Mouse (Mus musculus) CH12.LX (cell line): ENCODE data around the gene Emc6. TPM values are rescaled to one million over a fixed set of nuclear protein-coding genes. Genes with fewer than 3 reads are reported as not detected.

Experiments
- DNase-seq: peaks from one replicate; pipeline ENCODE4 v3.0.0-alpha.2; 2013; ENCODE audit errors: extremely low read depth
- H3K27ac ChIP-seq: 2 replicates; pipeline ENCODE4 v1.5.1; 2012; ENCODE audit warnings: low read depth, mild to moderate bottlenecking, control low read depth, moderate library complexity; ENCODE audit not compliant: insufficient read depth
- H3K27me3 ChIP-seq: replicated peaks from 2 replicates; pipeline ENCODE3; 2012; ENCODE audit warnings: inconsistent platforms
- H3K36me3 ChIP-seq, 2 experiments: replicated peaks in 1 of 2; 2 replicates each; pipeline versions ENCODE3 to v1.6.1; 2012; ENCODE audit warnings: inconsistent platforms in 1 of 2, low read length in 1 of 2, mild to moderate bottlenecking in 1 of 2, mixed read lengths in 1 of 2, moderate library complexity in 1 of 2; ENCODE audit not compliant: control insufficient read depth in 1 of 2, insufficient read depth in 1 of 2
- H3K4me1 ChIP-seq, 2 experiments: 2 replicates each; pipeline ENCODE4 v1.6.1; 2012; ENCODE audit warnings: inconsistent platforms in 1 of 2, moderate library complexity in 1 of 2; ENCODE audit not compliant: insufficient read depth in 2 of 2, control insufficient read depth in 1 of 2
- H3K4me2 ChIP-seq: 2 replicates; pipeline ENCODE4 v1.6.1; 2012; ENCODE audit warnings: low read depth, mild to moderate bottlenecking, control low read depth; ENCODE audit not compliant: poor library complexity, insufficient read depth, severe bottlenecking
- H3K4me3 ChIP-seq, 3 experiments: fragments of 150-350 bp in 1 of 3; sonication (generic) in 1 of 3; replicated peaks in 1 of 3; 2 replicates each; pipeline versions ENCODE3 to v1.5.1; 2011 to 2012; ENCODE audit warnings: low read depth in 2 of 3, low read length in 2 of 3, mild to moderate bottlenecking in 2 of 3, moderate library complexity in 2 of 3, control low read depth in 1 of 3, improper control_type of control experiment in 1 of 3, inconsistent platforms in 1 of 3, mixed read lengths in 1 of 3; ENCODE audit not compliant: poor library complexity in 1 of 3
- H3K79me2 ChIP-seq: replicated peaks from 2 replicates; pipeline ENCODE4 v1.6.1; 2012; ENCODE audit warnings: mild to moderate bottlenecking, moderate library complexity; ENCODE audit not compliant: control insufficient read depth, poor library complexity, insufficient read depth, severe bottlenecking; ENCODE audit errors: extremely low read depth
- H3K9ac ChIP-seq: 2 replicates; pipeline ENCODE4 v1.6.1; 2012; ENCODE audit warnings: low read depth, mild to moderate bottlenecking, control low read depth, moderate library complexity; ENCODE audit not compliant: insufficient read depth
- H3K9me3 ChIP-seq: replicated peaks from 2 replicates; pipeline ENCODE3; 2012; ENCODE audit warnings: low read length, inconsistent platforms, mixed read lengths
- CHD1 ChIP-seq: IDR thresholded peaks from 2 replicates; pipeline ENCODE4 v1.6.1; 2012; ENCODE audit warnings: low read depth, low read length, improper control_type of control experiment, inconsistent platforms
- ELF1 ChIP-seq: IDR thresholded peaks from 2 replicates; pipeline ENCODE4 v1.6.1; 2014; ENCODE audit warnings: low read depth, mild to moderate bottlenecking, inconsistent platforms, low read length, improper control_type of control experiment
- HCFC1 ChIP-seq: IDR thresholded peaks from 2 replicates; pipeline ENCODE4 v1.6.1; 2012; ENCODE audit warnings: low read depth, mild to moderate bottlenecking, inconsistent platforms, low read length, improper control_type of control experiment
- JUN ChIP-seq: IDR thresholded peaks from 2 replicates; pipeline ENCODE4 v1.6.1; 2011; ENCODE audit warnings: low read depth, mild to moderate bottlenecking, low read length, improper control_type of control experiment, moderate library complexity; ENCODE audit not compliant: insufficient read depth
- JUND ChIP-seq: conservative IDR thresholded peaks from 2 replicates; pipeline ENCODE4 v1.6.1; 2011; ENCODE audit warnings: low read depth, low read length, improper control_type of control experiment
- MAFK ChIP-seq: IDR thresholded peaks from 2 replicates; pipeline ENCODE4 v1.6.1; 2011; ENCODE audit warnings: low read length, improper control_type of control experiment; ENCODE audit not compliant: insufficient replicate concordance
- MAZ ChIP-seq: IDR thresholded peaks from 2 replicates; pipeline ENCODE4 v1.6.1; 2012; ENCODE audit warnings: low read depth, mild to moderate bottlenecking, inconsistent platforms, low read length, improper control_type of control experiment, moderate library complexity
- MXI1 ChIP-seq: IDR thresholded peaks from 2 replicates; pipeline ENCODE4 v1.6.1; 2011; ENCODE audit warnings: mild to moderate bottlenecking, low read depth, low read length, improper control_type of control experiment
- NRF1 ChIP-seq: IDR thresholded peaks from 2 replicates; pipeline ENCODE4 v1.6.1; 2014; ENCODE audit warnings: low read depth, mild to moderate bottlenecking, inconsistent platforms, low read length, improper control_type of control experiment, moderate library complexity
- POLR2AphosphoS2 ChIP-seq: IDR thresholded peaks from 2 replicates; pipeline ENCODE4 v1.6.1; 2011; ENCODE audit warnings: low read depth, low read length, improper control_type of control experiment
- RAD21 ChIP-seq: IDR thresholded peaks from 2 replicates; pipeline ENCODE4 v1.6.1; 2011; ENCODE audit warnings: low read depth, mild to moderate bottlenecking, low read length, improper control_type of control experiment, moderate library complexity
- SIN3A ChIP-seq: IDR thresholded peaks from 2 replicates; pipeline ENCODE4 v1.6.1; 2012; ENCODE audit warnings: low read length, improper control_type of control experiment, inconsistent platforms
- SMC3 ChIP-seq: IDR thresholded peaks from 2 replicates; pipeline ENCODE4 v1.6.1; 2011; ENCODE audit warnings: low read depth, low read length, improper control_type of control experiment
- UBTF ChIP-seq: IDR thresholded peaks from 2 replicates; pipeline ENCODE4 v1.6.1; 2012; ENCODE audit warnings: low read depth, mild to moderate bottlenecking, inconsistent platforms, low read length, improper control_type of control experiment, moderate library complexity
- USF1 ChIP-seq: IDR thresholded peaks from 2 replicates; pipeline ENCODE4 v1.6.1; 2014; ENCODE audit warnings: low read depth, mild to moderate bottlenecking, inconsistent platforms, low read length, improper control_type of control experiment
- ZMIZ1 ChIP-seq: IDR thresholded peaks from 2 replicates; pipeline ENCODE4 v1.6.1; 2012; ENCODE audit warnings: low read depth, mild to moderate bottlenecking, inconsistent platforms, low read length, improper control_type of control experiment
- dilution Hi-C: fragments of 300-500 bp; cut with MboI; formaldehyde crosslinking; loops from 2 replicates; pipeline ENCODE4 v1.14.3; 2020; ENCODE audit warnings: low sequenced_read_pairs; ENCODE audit not compliant: extremely low pct_unique_long_range_greater_than_20kb, extremely low pct_ligation_motif_present
- in situ Hi-C: fragments of 300-500 bp; cut with MboI; formaldehyde crosslinking; loops from 3 replicates; pipeline ENCODE4 v1.14.3; 2019; ENCODE audit warnings: low sequenced_read_pairs, low pct_ligation_motif_present, low pct_unique_long_range_greater_than_20kb, mixed read lengths
- polyA plus RNA-seq: library from polyadenylated mRNA; unstranded; fragments of >175 nt; gene quantifications from 2 replicates; pipeline ENCODE4 v1.2.1, GENCODE M21; 2012; ENCODE audit warnings: low read depth; ENCODE audit not compliant: insufficient read length
- total RNA-seq, 2 experiments: library from RNA; depleted of rRNA; stranded (reverse); fragments of 300-350 nt in 1 of 2; fragments of >200 nt in 1 of 2; gene quantifications; 2 replicates each; pipeline ENCODE4 v1.2.3; 2012 to 2014

The Emc6 gene
- total and polyA plus RNA-seq, 3 experiments: 124 to 292 (median 138) TPM

DNA sequence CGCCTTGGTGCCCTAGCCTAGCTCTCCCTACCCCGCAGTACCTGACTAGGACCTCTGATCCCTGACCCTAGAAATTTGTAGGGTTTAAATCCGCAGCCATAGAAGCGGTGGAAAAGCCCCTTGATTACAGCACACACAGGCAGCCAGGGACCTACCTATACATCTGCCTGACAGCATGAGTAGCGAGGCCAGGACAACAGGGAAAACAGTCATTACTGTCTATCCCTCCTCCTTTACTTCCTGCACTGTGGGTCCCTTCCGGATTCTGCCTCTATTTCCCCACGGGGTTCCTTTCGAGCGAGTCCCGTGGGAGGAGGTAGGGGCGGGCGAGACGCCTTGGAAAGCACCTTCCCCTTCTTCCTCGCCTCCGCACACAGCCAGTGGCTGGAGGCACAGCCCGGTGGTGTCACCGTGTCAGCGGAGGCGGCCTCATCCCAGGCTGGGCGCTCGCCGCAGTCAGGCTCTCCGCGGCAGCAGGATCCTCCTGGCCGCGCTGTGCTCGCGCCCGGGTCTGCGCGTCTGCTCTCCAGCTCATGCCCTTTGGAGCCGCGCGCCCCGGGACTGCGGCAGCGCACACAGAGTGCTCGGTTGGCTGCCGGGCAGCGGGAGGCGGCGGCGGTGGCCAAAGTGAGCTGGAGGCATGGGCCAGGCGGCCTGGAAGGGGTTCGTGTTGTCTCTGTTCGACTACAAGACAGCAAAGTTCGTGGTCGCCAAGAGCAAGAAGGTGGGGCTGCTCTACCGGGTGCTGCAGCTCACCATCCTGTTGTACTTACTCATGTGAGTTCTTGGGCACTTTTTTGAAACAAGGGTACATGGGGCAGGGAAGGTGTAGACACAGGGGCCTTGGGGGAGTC is 16.7 kb downstream of the Emc6 start, which contains the start of gene P2rx5:
P2rx5 (plus strand) TSS at position 465 of the 854 bp plus-strand sequence.
- TF ChIP-seq UBTF: 0 out of 2 replicates have a peak, but pooled peaks have one; percentile 35
- no peak for TF ChIP-seq SIN3A
- TF ChIP-seq ZMIZ1: 0 out of 2 replicates have a peak, but pooled peaks have one; percentile 35
- no peaks in the 10 kb centered on the region for H3K79me2 ChIP-seq
- no peaks in the 10 kb centered on the region for H3K9me3 ChIP-seq
- peak within 1 kb of the TSS; percentile 23; the same call in 1 of the 2 replicates for H3K4me2 ChIP-seq
- in situ Hi-C loops: no loop called here
- dilution Hi-C loops: no loop called here
- no peak within 1 kb of the TSS for H3K27ac ChIP-seq
- peak within 1 kb of the TSS in 2 of 3 experiments; percentile 5 to 38 for H3K4me3 ChIP-seq
- no peak within 1 kb of the TSS for H3K9ac ChIP-seq
- peaks cover 0 to 21% of the 10 kb centered on the region in 2 experiments; a peak in 3 of 4 replicates for H3K4me1 ChIP-seq
- H3K27me3 ChIP-seq: peaks cover 53% of the 10 kb centered on the region
- H3K36me3 ChIP-seq: peaks cover 0 to 2% of the 10 kb centered on the region in 2 experiments
- peak; percentile 35 for DNase-seq

DNA sequence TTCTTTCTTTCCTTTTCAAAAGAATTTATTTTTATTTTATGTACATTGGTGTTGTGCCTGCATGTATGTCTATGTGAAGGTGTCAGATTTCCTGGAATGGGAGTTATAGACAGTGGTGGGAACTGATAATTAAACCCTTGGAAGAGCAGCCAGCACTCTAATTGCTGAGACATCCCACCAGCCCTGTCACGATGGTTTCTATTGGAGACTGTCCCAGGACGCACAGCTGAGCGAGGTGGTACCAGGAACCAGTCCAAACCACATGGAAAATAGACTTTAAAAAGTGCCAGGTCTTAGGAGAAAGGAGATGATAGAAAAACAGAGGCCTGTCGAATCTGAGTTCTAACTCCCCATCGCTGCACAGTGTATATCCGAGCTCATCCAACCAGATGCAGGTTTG is 21.8 kb downstream of the Emc6 start:
- Histone ChIP-seq H3K4me2 (no peak overlapping the region), H3K36me3 (no peaks in the 10 kb centered on the region), H3K9me3 (no peaks in the 10 kb centered on the region), H3K4me1 (peaks cover 0 to 8% of the 10 kb centered on the region in 2 experiments; a peak in 2 of 4 replicates), H3K27ac (no peak overlapping the region), H3K27me3 (peaks cover 54% of the 10 kb centered on the region), H3K79me2 (no peaks in the 10 kb centered on the region), H3K4me3 (no peak overlapping the region), H3K9ac (no peak overlapping the region)
- no peak for DNase-seq
- dilution Hi-C loops: no loop called here
- in situ Hi-C loops: no loop called here
- TF ChIP-seq MXI1 (no peak), CHD1 (no peak), JUND (no peak), USF1 (no peak), MAZ (no peak), MAFK (no peak), POLR2AphosphoS2 (no peak), RAD21 (no peak), HCFC1 (no peak), NRF1 (no peak), SMC3 (no peak), ZMIZ1 (no peak), JUN (no peak), ELF1 (no peak)
